Mouse (Mus musculus) liver, embryonic 16.5 days (tissue): ENCODE data around the gene Tfip11. TPM values are rescaled to one million over a fixed set of nuclear protein-coding genes. Genes with fewer than 3 reads are reported as not detected.

Source experiments
- ATAC-seq: fragments of 200-750 bp; cut with Nextera tagmentation; 2 replicates; pipeline ENCODE4 v1.8.0; 2017; ENCODE audit warnings: low read depth, mild to moderate bottlenecking, moderate number of reproducible peaks, moderate library complexity
- H3K27ac ChIP-seq: fragments of 300-500 bp; sonication (generic); 2 replicates; pipeline ENCODE4 v1.5.1; 2014; ENCODE audit warnings: mild to moderate bottlenecking, low read length
- H3K27me3 ChIP-seq: fragments of 300-500 bp; sonication (generic); 2 replicates; pipeline ENCODE4 v1.6.1; 2014; ENCODE audit warnings: low read depth, low read length, mixed read lengths; ENCODE audit not compliant: control insufficient read depth, insufficient read depth
- H3K36me3 ChIP-seq: fragments of 300-500 bp; sonication (generic); 2 replicates; pipeline ENCODE4 v1.6.1; 2014; ENCODE audit warnings: mild to moderate bottlenecking; ENCODE audit not compliant: control insufficient read depth, insufficient read depth
- H3K4me1 ChIP-seq: fragments of 300-500 bp; sonication (generic); 2 replicates; pipeline ENCODE4 v1.6.1; 2014; ENCODE audit warnings: low read depth, low read length, mixed read lengths; ENCODE audit not compliant: control insufficient read depth
- H3K4me2 ChIP-seq: fragments of 300-500 bp; sonication (generic); 2 replicates; pipeline ENCODE4 v1.6.1; 2014; ENCODE audit warnings: low read depth, low read length, mixed read lengths
- H3K4me3 ChIP-seq: fragments of 300-500 bp; sonication (generic); 2 replicates; pipeline ENCODE4 v1.5.1; 2014; ENCODE audit warnings: low read depth, mild to moderate bottlenecking, low read length
- H3K9ac ChIP-seq: fragments of 300-500 bp; sonication (generic); 2 replicates; pipeline ENCODE4 v1.6.1; 2014; ENCODE audit warnings: low read depth, low read length
- H3K9me3 ChIP-seq: fragments of 300-500 bp; sonication (generic); replicated peaks from 2 replicates; pipeline ENCODE4 v1.6.1; 2016; ENCODE audit warnings: low read length; ENCODE audit not compliant: control insufficient read depth
- WGBS: fragments of 180-500 bp; shearing (Covaris S2); extraction: QIAGEN DNeasy Blood & Tissue Kit; methylation state at CpG from one replicate; pipeline ENCODE4 v1.1.7; 2014; ENCODE audit not compliant: insufficient replicate concordance; 5-methylcytosine and 5-hydroxymethylcytosine counted together
- polyA plus RNA-seq: library from polyadenylated mRNA; unstranded; fragments of >200 nt; fragmentation: Nextera tagmentation; extraction: Ambion mirVana; gene quantifications from 2 replicates; pipeline ENCODE4 v1.2.1, GENCODE M21; 2015

Gene Tfip11
- polyA plus RNA-seq, 1 experiment from 2014 or later, result 11.8 TPM

DNA sequence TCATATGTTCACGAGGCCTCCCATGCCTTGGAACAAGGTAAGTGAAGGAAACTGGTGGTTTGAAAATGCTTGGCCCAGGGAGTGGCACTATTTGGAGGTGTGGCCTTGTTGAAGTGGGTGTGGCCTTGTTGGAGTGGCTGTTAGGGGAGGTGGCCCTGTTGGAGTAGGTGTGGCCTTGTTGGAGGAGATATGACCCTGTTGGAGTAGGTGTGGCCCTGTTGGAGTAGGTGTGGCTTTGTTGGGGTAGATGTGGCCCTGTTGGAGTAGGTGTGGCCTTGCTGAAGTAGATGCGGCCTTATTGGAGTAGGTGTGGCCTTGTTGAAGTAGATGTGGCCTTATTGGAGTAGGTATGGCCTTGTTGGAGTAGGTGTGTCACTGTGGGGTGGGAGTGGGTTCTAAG lies 59.8 kb downstream of the Tfip11 start:
- Histone ChIP-seq H3K27me3 (no peaks in the 10 kb centered on the region; the same call in 1 of the 2 replicates), H3K9me3 (no peaks in the 10 kb centered on the region), H3K36me3 (no peaks in the 10 kb centered on the region), H3K4me3 (no peak overlapping the region), H3K9ac (no peak overlapping the region), H3K4me2 (no peak overlapping the region), H3K27ac (no peak overlapping the region), H3K4me1 (no peaks in the 10 kb centered on the region; the same call in 1 of the 2 replicates)
- 49% methylated on average over 2 of the region's 2 CpGs for WGBS
- peak; percentile 81 for ATAC-seq

Other genes with a start within 250 kb of the Tfip11 start
- 0.49 and 0.67 TPM in 2 replicates for gene Cryba4, start 73.8 kb upstream of the Tfip11 start, polyA plus RNA-seq
- 0.28 and 0.32 TPM in 2 replicates for gene Crybb1, start 70.5 kb upstream of the Tfip11 start, polyA plus RNA-seq
- 38.5 and 38.8 TPM in 2 replicates for gene Tpst2, start 49.7 kb upstream of the Tfip11 start, polyA plus RNA-seq
- gene Srrd, start 16.7 kb downstream of the Tfip11 start, polyA plus RNA-seq, result 12.6 and 12.9 TPM in 2 replicates
- gene Hps4, start 16.7 kb downstream of the Tfip11 start, polyA plus RNA-seq, result 10.9 and 11.8 TPM in 2 replicates
- gene Gm6583, start 29.7 kb downstream of the Tfip11 start, polyA plus RNA-seq, result 0.04 and 0.13 TPM in 2 replicates
- not detected in 2 replicates for gene Asphd2, start 68.5 kb downstream of the Tfip11 start, polyA plus RNA-seq
- not detected in 2 replicates for gene Gm6588, start 123.1 kb downstream of the Tfip11 start, polyA plus RNA-seq